Mouse (Mus musculus) right cerebral cortex, adult 18-20 months (tissue): ENCODE results near the gene Gm47995.
A peak's percentile ranks its signal among the peaks of the same experiment; 100 is the strongest.
"Not testable (repeated sequence)": the region's sequence is repeated elsewhere in the genome, so short reads cannot be mapped to it uniquely, and the experiment has no call there.

Experiments used
- DNase-seq: peaks from one replicate; pipeline ENCODE4 v3.0.0; 2022; ENCODE audit warnings: mixed read lengths

The Gm47995 gene

DNA sequence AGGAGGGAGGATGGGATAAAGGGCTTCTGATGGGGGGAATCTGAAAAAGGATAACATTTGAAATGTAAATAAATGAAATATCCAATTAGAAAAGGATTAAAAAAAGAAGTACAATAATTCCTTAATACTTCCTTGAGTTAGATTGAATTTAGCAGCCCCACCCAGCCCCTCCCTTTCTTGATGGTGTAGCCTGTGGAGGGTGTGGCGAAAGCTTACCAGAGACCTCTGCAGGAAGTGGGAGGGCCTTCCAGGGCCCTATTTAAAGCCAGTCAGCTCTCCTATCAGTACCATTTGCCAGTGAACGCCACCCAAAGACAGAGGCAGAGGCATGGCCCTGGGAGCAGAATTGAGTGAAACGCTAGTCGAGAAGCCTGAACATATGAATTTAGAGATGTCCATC, at the start of gene Gm47995:
Gm47995 (plus strand) TSS at position 329 of the 400 bp plus-strand sequence.
- DNase-seq: not testable (repeated sequence)

- DNase-seq: no peak
These were observed 48.0 kb upstream of the Gm47995 start for GRCm38 (mm10) chr1:151150211-151150610.

DNA sequence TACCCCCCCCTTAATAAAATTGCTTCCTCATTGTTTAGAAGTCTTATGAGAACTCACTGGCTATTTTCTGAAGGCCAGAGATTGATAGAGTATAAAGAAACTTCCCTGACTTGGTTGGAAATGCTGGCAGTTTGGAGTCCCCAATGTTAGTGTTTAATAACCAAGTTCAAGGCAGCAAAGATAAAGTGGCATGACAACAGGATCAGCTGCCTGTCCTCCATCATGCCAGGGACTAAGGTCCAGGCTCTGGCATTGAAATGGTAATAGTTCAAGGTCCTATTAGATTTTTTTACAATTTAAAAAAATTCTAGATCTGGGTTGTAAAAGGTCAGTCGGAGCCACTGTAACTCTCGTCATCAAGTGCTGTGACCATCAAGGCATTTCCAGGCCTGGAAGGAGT, 47.2 kb upstream of the Gm47995 start:
- DNase-seq: no peak

GRCm38 (mm10) chr1:151153056-151153652, 45.1 kb upstream of the Gm47995 start:
- DNase-seq: no peak

GRCm38 (mm10) chr1:151154131-151154530, 44.1 kb upstream of the Gm47995 start:
- not testable (repeated sequence) for DNase-seq

GRCm38 (mm10) chr1:151156129-151156528, 42.1 kb upstream of the Gm47995 start:
- DNase-seq: no peak

GRCm38 (mm10) chr1:151156777-151157632, 41.2 kb upstream of the Gm47995 start:
- DNase-seq: no peak

DNA sequence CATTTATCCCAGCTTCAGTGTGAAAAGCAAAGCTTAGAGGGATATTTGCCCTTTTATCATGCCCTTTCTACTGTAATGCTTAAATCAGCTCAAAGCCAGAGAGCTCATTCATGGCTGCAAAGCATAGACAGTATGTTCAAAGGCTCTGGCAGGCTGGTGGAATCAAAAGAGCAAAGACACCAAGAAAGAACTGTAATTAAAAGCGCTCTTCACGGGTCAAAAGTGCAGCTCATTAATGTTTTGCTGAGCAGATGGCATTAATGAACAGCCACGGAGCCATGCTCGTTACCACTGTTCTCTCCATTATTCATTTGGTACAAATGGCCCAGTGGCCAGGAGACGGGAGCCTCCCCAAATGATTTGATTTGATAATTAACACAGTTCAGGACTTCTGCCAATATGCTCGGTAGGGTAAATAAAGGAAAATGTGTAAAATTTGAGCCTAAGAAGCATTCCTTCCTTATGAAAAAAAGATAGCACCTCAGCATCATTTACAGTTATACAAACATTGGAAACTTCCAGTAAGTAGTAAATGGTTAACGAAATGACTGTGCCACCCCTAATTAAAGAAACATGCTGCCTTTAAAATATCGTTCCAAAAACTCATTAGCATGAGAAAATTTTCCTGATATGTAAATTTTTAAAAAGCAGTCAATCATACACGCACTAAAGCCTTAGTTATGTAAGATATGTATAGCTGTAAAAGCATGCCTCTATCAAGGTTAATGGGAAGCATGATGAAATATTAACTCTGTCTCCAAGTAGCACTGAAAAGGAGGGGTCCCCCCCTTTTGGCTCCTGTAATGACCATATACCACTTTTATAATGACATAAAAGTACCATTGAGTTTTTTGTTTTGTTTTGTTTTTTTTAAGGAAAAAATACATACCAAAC, 40.0 kb upstream of the Gm47995 start:
- no peak for DNase-seq

GRCm38 (mm10) chr1:151158857-151159510, 39.3 kb upstream of the Gm47995 start:
- no peak for DNase-seq

DNA sequence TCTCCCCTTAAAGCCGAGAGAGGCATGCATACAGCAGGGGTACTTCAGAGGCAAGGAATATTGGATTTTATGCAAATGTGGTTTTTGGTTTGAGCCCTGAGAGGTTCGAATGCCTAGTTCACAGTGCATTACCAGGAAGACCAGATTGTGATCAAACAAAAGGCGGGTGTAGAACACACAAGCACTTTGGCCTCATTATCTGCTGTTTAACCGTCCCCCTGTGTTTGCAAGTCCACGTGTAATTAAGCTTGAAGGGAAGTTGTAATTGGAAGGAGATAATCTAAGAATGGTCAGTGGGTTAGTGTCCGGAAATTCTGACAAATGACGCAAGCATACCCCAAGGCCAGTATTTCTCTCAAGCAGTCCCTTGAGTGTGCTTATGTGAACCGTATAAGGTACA, 32.2 kb upstream of the Gm47995 start:
- DNase-seq: no peak

GRCm38 (mm10) chr1:151167297-151168047, 30.8 kb upstream of the Gm47995 start:
- no peak for DNase-seq

- DNase-seq: peak; percentile 8
These were observed 29.6 kb upstream of the Gm47995 start for GRCm38 (mm10) chr1:151168637-151169036.

- DNase-seq: peak; percentile 13
These were observed 26.4 kb upstream of the Gm47995 start for GRCm38 (mm10) chr1:151171572-151172461.

- DNase-seq: peak; percentile 5
These were observed 21.0 kb upstream of the Gm47995 start for GRCm38 (mm10) chr1:151177030-151177936.

DNA sequence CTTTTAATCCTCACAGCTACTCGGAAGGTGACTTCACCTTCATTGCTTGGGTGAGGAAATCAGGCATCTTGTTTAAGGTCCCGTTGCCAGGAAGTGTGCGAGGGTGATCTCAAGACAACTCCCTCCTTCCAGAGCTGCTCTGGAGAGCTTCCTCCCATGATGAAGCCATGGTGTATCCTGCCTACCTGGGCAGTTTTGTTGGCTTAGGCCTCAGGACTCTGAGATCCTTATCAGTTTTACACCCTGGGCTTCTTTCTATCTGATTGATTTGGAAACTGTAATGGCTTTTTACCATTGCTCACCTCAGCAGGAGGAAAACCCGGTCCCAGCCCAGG, 20.3 kb upstream of the Gm47995 start:
- no peak for DNase-seq

GRCm38 (mm10) chr1:151178505-151179083, 19.7 kb upstream of the Gm47995 start:
- DNase-seq: no peak

DNA sequence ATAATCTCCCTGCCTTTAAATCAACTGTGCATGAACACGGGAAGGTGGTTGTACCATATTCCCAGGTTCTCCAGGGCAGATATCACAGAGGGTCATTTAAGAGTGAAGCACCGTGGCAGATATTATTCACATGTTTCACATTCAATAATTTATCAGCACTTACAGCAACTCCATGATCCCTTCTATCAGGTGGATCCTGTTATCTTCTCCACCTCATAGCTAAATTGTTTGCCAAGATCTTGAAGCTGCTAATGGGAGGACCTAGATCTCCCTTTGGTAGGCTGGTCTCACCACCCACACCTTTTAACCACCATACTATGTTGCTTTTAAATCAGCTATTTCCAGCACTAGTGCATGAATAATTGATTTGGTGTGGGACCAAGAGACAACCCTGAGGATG, 18.1 kb upstream of the Gm47995 start:
- no peak for DNase-seq

GRCm38 (mm10) chr1:151182266-151182665, 16.0 kb upstream of the Gm47995 start, which contains the start of gene Gm47985:
Gm47985 (plus strand) TSS chr1:151182537.
- DNase-seq: not testable (repeated sequence)

- not testable (repeated sequence) for DNase-seq
These were observed 12.1 kb upstream of the Gm47995 start for GRCm38 (mm10) chr1:151186186-151186585.
